Mouse (Mus musculus): ENCODE measurements around the gene Hspa1l.
"Not testable (repeated sequence)": the region's sequence is repeated elsewhere in the genome, so short reads cannot be mapped to it uniquely, and the experiment has no call there.

Gene Hspa1l

DNA sequence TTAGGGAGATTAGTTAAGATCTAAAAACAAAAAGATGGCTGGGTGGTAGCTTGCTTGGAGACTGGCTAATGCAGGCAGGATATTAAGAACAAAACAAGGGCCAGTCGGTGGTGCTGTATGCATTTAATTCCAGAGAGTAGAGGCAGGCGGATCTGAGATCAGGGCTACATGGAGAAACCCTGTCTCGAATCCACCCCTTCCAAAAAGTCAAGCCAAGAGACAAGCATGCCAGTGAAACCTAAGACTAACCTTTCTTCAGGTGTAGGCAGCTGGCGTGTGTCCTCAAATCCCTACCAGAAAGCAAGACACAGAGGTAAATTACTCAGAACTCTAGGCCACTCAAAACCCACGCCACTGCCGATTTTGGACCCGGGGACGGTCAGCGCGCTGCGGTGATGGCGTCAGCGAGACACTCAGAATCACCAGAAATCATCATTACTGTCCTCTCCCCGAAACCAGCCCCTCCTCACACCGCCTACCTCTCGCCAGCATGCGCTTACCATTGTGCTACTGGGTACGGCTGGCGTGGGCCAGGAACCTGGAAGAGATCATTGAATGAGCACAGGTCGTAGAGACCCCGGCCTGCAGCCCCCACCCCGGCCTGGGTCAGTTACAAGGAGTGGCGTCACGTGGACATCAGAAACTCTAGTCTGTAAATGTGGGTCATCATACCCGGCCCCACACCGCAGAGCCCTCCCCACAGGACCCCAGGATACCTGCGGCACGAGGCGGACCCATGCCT is 20.7 kb upstream of the Hspa1l start:
- DNase-seq (ENCODE audit: low read depth, low spot score), result no peak

DNA sequence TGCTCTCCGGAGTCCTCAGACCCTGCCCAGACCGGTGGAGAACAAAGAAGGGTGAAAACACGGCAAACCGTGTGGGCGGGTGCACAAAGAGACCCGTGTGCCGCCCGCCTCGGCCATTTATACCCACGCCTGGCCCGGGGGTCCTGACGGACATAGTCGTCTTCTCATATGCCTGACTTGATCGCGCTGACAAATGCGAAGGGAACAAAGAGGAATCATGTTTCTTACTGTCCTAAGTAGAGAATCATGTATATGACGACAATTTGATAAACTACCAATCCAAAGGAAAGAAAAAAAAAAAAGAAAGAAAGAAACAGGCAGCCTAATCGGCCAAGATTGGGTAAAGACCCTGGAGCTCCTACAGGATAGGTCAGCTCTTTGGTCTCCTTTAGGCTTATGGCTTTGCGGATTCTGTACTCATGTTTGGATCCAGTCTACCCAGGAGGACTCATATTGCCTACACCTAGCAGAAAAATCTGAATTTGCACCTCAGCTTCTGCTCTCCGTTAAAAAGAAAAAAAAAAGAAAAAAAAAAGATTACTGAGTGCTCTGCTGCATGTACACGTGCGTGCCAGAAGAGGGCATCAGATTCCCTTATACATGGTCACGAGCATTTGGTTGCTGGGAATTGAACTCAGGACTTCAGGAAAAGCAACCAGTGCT is 20.0 kb upstream of the Hspa1l start:
- DNase-seq (ENCODE audit: low read depth, low spot score), result peak; percentile 80

- no peak for DNase-seq (ENCODE audit: low read depth, low spot score)
Observed at GRCm38 (mm10) chr17:34953258-34953657, 19.2 kb upstream of the Hspa1l start.

DNA sequence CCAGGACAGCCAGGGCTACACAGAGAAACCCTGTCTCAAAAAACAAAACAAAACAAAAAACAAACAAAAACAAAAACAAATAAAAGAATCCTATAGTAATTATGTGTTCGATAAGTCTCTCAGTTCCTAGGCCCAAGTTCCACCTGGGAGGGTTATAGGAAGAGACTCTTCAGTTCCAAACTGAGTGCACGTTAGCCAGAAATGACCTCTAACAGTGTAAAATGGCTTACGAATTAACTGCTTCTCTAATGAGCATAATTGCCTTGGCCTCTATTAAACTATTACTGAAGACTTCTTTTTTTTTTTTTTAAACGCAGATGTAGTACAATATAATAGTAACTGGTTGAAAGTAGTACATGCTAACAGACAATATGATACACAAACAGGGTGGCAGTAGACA is 18.6 kb upstream of the Hspa1l start:
- no peak for DNase-seq (ENCODE audit: low read depth, low spot score)

- DNase-seq (ENCODE audit: low read depth, low spot score), result no peak
Observed at GRCm38 (mm10) chr17:34954831-34955230, 17.7 kb upstream of the Hspa1l start.

DNA sequence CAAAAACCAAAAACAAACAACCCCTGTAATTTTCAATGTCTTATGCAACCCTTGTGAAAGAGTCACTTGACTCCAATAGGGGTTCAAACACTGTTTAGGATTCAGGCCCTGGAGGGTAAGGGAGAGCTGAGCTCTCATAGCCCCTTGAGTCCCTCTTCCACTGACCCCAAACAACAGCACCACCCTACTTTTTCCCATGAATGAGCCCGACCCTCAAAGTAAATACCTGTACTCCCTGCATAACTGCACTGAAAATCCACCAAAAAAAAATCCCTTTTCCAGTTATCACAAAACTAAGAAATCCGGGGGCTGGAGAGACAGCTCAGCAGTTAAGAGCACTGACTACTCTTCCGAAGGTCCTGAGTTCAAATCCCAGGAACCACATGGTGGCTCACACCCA is 16.6 kb upstream of the Hspa1l start:
- DNase-seq (ENCODE audit: low read depth, low spot score), result no peak

DNA sequence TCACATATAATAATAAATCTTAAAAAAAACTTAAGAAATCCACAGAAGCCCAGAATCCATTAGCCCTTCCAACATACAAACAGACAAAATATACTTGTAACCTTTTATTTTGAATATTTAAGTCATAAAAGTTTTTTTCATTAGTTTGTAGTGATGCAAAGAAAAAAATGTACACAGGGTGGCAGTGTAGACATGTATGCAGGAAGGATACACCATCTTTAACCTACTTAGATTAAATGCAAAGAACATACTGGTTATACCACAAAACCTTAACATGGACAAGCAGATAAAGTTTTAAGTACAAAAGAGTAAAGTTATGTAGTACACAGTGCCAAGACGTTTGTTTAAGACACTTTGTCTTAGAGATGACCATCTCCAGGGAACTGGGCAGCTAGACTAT is 16.2 kb upstream of the Hspa1l start:
- DNase-seq (ENCODE audit: low read depth, low spot score), result peak; percentile 62

DNA sequence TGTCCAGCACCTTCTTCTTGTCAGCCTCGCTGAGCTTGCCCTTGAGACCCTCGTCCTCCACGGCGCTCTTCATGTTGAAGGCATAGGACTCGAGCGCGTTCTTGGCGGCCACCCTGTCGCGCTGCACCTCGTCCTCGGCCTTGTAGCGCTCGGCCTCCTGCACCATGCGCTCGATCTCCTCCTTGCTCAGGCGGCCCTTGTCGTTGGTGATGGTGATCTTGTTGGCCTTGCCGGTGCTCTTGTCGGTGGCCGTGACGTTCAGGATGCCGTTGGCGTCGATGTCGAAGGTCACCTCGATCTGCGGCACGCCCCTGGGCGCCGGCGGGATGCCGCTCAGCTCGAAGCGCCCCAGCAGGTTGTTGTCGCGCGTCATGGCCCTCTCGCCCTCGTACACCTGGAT is 15.2 kb upstream of the Hspa1l start:
- not testable (repeated sequence) for DNase-seq (ENCODE audit: low read depth, low spot score)

DNA sequence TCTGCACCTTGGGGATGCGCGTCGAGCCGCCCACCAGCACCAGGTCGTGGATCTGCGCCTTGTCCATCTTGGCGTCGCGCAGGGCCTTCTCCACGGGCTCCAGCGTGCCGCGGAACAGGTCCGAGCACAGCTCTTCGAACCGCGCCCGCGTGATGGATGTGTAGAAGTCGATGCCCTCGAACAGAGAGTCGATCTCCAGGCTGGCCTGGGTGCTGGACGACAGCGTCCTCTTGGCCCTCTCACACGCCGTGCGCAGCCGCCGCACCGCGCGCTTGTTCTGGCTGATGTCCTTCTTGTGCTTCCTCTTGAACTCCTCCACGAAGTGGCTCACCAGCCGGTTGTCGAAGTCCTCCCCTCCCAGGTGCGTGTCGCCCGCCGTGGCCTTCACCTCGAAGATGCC is 14.5 kb upstream of the Hspa1l start:
- not testable (repeated sequence) for DNase-seq (ENCODE audit: low read depth, low spot score)

GRCm38 (mm10) chr17:34958734-34959129 is 13.8 kb upstream of the Hspa1l start:
- DNase-seq (ENCODE audit: low read depth, low spot score), result not testable (repeated sequence)

GRCm38 (mm10) chr17:34959130-34959778 is 13.2 kb upstream of the Hspa1l start, which contains the start of gene Hspa1b:
Hspa1b (minus strand) TSS chr17:34959238.
- DNase-seq (ENCODE audit: low read depth, low spot score), result peak; percentile 86

GRCm38 (mm10) chr17:34959881-34960515 is 12.5 kb upstream of the Hspa1l start:
- peak; percentile 62 for DNase-seq (ENCODE audit: low read depth, low spot score)

- no peak for DNase-seq (ENCODE audit: low read depth, low spot score)
Observed at GRCm38 (mm10) chr17:34960702-34961493, 11.6 kb upstream of the Hspa1l start.

DNA sequence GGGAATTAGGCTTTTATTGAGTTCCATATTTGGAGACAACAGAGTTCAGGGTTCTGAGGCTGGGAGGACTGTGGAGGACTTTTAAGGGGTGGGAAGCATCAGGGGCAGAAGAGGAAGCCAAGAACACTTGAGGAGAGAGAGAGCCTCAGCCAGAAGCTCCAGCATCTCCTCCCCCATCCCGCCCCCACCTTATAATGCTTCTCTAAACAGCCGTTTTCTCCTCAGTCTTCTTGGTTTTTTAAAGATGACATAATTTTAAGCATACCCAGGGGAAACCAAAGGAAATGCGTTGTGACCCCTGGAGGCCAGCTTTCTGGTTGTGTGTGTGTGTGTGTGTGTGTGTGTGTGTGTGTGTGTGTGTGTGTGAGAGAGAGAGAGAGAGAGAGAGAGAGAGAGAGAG is 10.4 kb upstream of the Hspa1l start:
- DNase-seq (ENCODE audit: low read depth, low spot score), result no peak

DNA sequence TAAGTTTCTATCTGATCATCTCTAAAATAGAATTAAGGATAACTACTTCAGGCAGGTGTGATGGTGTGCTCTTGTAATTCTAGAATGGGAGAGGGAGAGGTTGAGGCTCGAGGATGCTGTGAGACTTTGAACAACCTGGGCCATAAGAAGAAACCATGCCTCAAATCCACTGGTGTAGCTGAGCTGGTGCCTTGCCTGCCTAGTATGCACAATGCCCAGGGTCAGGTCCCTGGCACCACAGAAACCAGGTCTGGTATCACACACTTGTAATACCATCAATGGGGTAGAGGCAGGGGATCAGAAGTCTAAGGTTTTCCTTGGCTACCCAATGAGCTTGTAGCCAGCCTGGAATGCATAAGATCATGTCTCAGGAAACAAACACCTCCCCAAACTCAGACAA is 9.7 kb upstream of the Hspa1l start:
- no peak for DNase-seq (ENCODE audit: low read depth, low spot score)

DNA sequence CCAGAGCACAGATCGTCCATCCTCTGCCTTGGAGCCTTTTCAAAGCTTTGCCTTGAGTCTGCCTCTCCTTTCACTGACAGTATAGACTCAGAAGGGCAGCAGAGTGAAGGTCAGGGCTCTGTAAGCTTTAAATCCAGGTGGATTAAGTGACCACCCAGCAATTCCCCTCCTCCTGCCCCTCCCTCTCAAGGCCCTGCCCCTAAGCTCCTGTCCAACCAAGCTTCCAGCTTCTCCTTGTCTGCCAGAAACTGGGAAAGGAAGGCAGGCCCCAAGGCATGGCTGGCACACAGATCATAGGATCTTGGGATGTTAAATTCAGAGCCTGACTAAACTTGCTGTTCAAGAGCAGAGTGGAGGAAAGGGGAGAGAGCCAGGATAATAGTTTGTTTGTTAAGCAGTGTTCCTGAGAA is 7.9 kb upstream of the Hspa1l start:
- DNase-seq (ENCODE audit: low read depth, low spot score), result no peak

- no peak for DNase-seq (ENCODE audit: low read depth, low spot score)
Observed at GRCm38 (mm10) chr17:34965627-34966026, 6.9 kb upstream of the Hspa1l start.

DNA sequence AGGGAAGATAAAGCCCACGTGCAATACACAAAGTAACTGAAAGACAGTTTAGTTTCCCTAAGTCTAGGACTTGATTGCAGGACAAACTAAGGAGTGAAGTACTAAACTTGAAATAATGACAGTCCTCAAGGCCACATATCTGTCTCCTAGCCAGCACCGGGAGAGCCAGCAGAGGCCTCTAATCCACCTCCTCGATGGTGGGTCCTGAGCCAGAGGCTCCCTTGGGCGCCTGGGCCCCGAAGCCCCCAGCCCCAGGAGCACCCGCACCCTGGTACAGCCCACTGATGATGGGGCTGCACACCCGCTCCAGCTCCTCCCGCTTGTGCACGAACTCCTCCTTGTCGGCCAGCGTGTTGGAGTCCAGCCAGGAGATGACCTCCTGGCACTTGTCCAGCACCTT is 2.7 kb upstream of the Hspa1l start, which contains the start of gene Gm20481:
TSS of gene Gm20481 (plus strand) at position 91 of the 400 bp plus-strand sequence.
- not testable (repeated sequence) for DNase-seq (ENCODE audit: low read depth, low spot score)

- DNase-seq (ENCODE audit: low read depth, low spot score), result not testable (repeated sequence)
Observed at GRCm38 (mm10) chr17:34970850-34971249, 1.7 kb upstream of the Hspa1l start.

- DNase-seq (ENCODE audit: low read depth, low spot score), result not testable (repeated sequence)
Observed at GRCm38 (mm10) chr17:34971694-34972068, 822 bp upstream of the Hspa1l start.

All from CD4-positive helper T cell, adult 2 months (primary cell).